Mouse (Mus musculus): ENCODE measurements around the gene M1ap.

GRCm38 (mm10) chr6:83032769-83033191, 86.1 kb downstream of the M1ap start:
- TF ChIP-seq CTCF (IDR thresholded peaks at IDR 0.05; ENCODE audit: control insufficient read depth, insufficient read depth, insufficient read length) (no peak), USF1 (IDR thresholded peaks at IDR 0.05; ENCODE audit: low read depth) (no peak), MYOG (IDR thresholded peaks at IDR 0.05; ENCODE audit: control insufficient read depth, extremely low read depth, insufficient read length) (no peak), MAX (IDR thresholded peaks at IDR 0.05) (no peak), MYOD1 (IDR thresholded peaks at IDR 0.05; ENCODE audit: control insufficient read depth, insufficient read length, low read depth) (no peak), CEBPB (IDR thresholded peaks at IDR 0.05; ENCODE audit: low read depth) (no peak), FOSL1 (IDR thresholded peaks at IDR 0.05; ENCODE audit: insufficient read depth, low read length, poor library complexity, severe bottlenecking) (no peak)

All from C2C12 (cell line).